Mouse (Mus musculus) heart, embryonic 14.5 days (tissue): ENCODE data around the gene Pdlim1. TPM values are rescaled to one million over a fixed set of nuclear protein-coding genes. Genes with fewer than 3 reads are reported as not detected.
"Not testable (repeated sequence)": the region's sequence is repeated elsewhere in the genome, so short reads cannot be mapped to it uniquely, and the experiment has no call there.

Source experiments
- ATAC-seq: fragments of 200-750 bp; cut with Nextera tagmentation; 2 replicates; pipeline ENCODE4 v1.8.0; 2017; ENCODE audit warnings: low read depth, moderate TSS enrichment; ENCODE audit not compliant: insufficient number of reproducible peaks, insufficient read depth, low FRiP score
- H3K27ac ChIP-seq, 2 experiments: fragments of 200-500 bp in 1 of 2; fragments of 300-500 bp in 1 of 2; sonication (generic) in 1 of 2; replicated peaks in 1 of 2; 2 replicates each; pipeline ENCODE4 v1.5.1; 2012 to 2014; ENCODE audit warnings: low read depth in 2 of 2, low read length in 2 of 2, control low read depth in 1 of 2, mild to moderate bottlenecking in 1 of 2, mixed read lengths in 1 of 2; ENCODE audit not compliant: control insufficient read depth in 1 of 2, insufficient read depth in 1 of 2
- H3K27me3 ChIP-seq: fragments of 300-500 bp; sonication (generic); 2 replicates; pipeline ENCODE4 v1.6.1; 2014; ENCODE audit warnings: mild to moderate bottlenecking, low read length, control low read depth; ENCODE audit not compliant: control insufficient read depth, insufficient read depth
- H3K36me3 ChIP-seq: fragments of 300-500 bp; sonication (generic); 2 replicates; pipeline ENCODE4 v1.6.1; 2014; ENCODE audit warnings: mild to moderate bottlenecking, control low read depth, low read length, mixed read lengths; ENCODE audit not compliant: control insufficient read depth, insufficient read depth
- H3K4me1 ChIP-seq, 2 experiments: fragments of 200-500 bp in 1 of 2; fragments of 300-500 bp in 1 of 2; sonication (generic) in 1 of 2; 2 replicates each; pipeline ENCODE4 v1.6.1; 2012 to 2014; ENCODE audit warnings: low read length in 2 of 2, control low read depth in 1 of 2, mixed read lengths in 1 of 2; ENCODE audit not compliant: control insufficient read depth in 2 of 2, insufficient read depth in 2 of 2
- H3K4me2 ChIP-seq: fragments of 300-500 bp; sonication (generic); 2 replicates; pipeline ENCODE4 v1.6.1; 2014; ENCODE audit warnings: mild to moderate bottlenecking, low read length
- H3K4me3 ChIP-seq, 2 experiments: fragments of 200-500 bp in 1 of 2; fragments of 300-500 bp in 1 of 2; sonication (generic) in 1 of 2; 2 replicates each; pipeline ENCODE4 v1.5.1; 2012 to 2014; ENCODE audit warnings: low read length in 2 of 2, mild to moderate bottlenecking in 2 of 2, control low read depth in 1 of 2, low read depth in 1 of 2, moderate library complexity in 1 of 2; ENCODE audit not compliant: control insufficient read depth in 1 of 2, insufficient read depth in 1 of 2
- H3K9ac ChIP-seq: fragments of 300-500 bp; sonication (generic); 2 replicates; pipeline ENCODE4 v1.6.1; 2014; ENCODE audit warnings: mild to moderate bottlenecking, low read length
- H3K9me3 ChIP-seq: fragments of 300-500 bp; sonication (generic); 2 replicates; pipeline ENCODE4 v1.6.1; 2016; ENCODE audit warnings: low read length, control low read depth; ENCODE audit not compliant: control insufficient read depth
- WGBS: fragments of 180-500 bp; shearing (Covaris S2); extraction: QIAGEN DNeasy Blood & Tissue Kit; methylation state at CpG from one replicate; pipeline ENCODE4 v1.1.7; 2014; 5-methylcytosine and 5-hydroxymethylcytosine counted together
- polyA plus RNA-seq: library from polyadenylated mRNA; unstranded; fragments of >200 nt; fragmentation: Nextera tagmentation; extraction: Ambion mirVana; gene quantifications from 2 replicates; pipeline ENCODE4 v1.2.1, GENCODE M21; 2014

The Pdlim1 gene
- polyA plus RNA-seq, 1 experiment from 2014 or later: 278 TPM

GRCm38 (mm10) chr19:40226516-40227151 is 45.0 kb downstream of the Pdlim1 start:
- Histone ChIP-seq H3K36me3 (peaks cover 84% of the 10 kb centered on the region), H3K4me3 (no peak overlapping the region), H3K27me3 (no peaks in the 10 kb centered on the region), H3K9me3 (no peaks in the 10 kb centered on the region), H3K9ac (no peak overlapping the region), H3K4me2 (no peak overlapping the region), H3K4me1 (no peaks in the 10 kb centered on the region), H3K27ac (no peak overlapping the region)
- WGBS: 83% methylated on average over 12 of the region's 12 CpGs
- no peak for ATAC-seq

GRCm38 (mm10) chr19:40225761-40226110 is 45.9 kb downstream of the Pdlim1 start:
- H3K4me2 ChIP-seq: no peak overlapping the region
- H3K27ac ChIP-seq: no peak overlapping the region
- no peak overlapping the region for H3K9ac ChIP-seq
- no peaks in the 10 kb centered on the region for H3K27me3 ChIP-seq
- H3K9me3 ChIP-seq: no peaks in the 10 kb centered on the region
- H3K4me3 ChIP-seq: no peak overlapping the region
- no peaks in the 10 kb centered on the region for H3K4me1 ChIP-seq
- no peak for ATAC-seq
- 64% methylated on average over 5 of the region's 5 CpGs for whole genome bisulfite sequencing
- peaks cover 88% of the 10 kb centered on the region for H3K36me3 ChIP-seq

- H3K4me2 ChIP-seq: no peak overlapping the region
- peaks cover 85% of the 10 kb centered on the region for H3K36me3 ChIP-seq
- no peak overlapping the region for H3K27ac ChIP-seq
- no peaks in the 10 kb centered on the region for H3K27me3 ChIP-seq
- no peak for ATAC-seq
- 73% methylated on average over 5 of the region's 5 CpGs for whole genome bisulfite sequencing
- no peaks in the 10 kb centered on the region for H3K4me1 ChIP-seq
- no peaks in the 10 kb centered on the region for H3K9me3 ChIP-seq
- no peak overlapping the region for H3K4me3 ChIP-seq
- H3K9ac ChIP-seq: no peak overlapping the region
Measured at GRCm38 (mm10) chr19:40225102-40225760, 46.4 kb downstream of the Pdlim1 start.

- ATAC-seq: not testable (repeated sequence)
- peaks cover 55% of the 10 kb centered on the region for H3K36me3 ChIP-seq
- 95% methylated on average over 9 of the region's 9 CpGs for WGBS
Measured at GRCm38 (mm10) chr19:40222307-40222706, 49.3 kb downstream of the Pdlim1 start.

GRCm38 (mm10) chr19:40220878-40221277 is 50.8 kb downstream of the Pdlim1 start:
- no peaks in the 10 kb centered on the region for H3K4me1 ChIP-seq
- peaks cover 45% of the 10 kb centered on the region for H3K36me3 ChIP-seq
- H3K4me2 ChIP-seq: no peak overlapping the region
- no peak for ATAC-seq
- no peaks in the 10 kb centered on the region for H3K27me3 ChIP-seq
- no peak overlapping the region for H3K27ac ChIP-seq
- H3K9me3 ChIP-seq: no peaks in the 10 kb centered on the region
- 77% methylated on average over 5 of the region's 5 CpGs for WGBS
- H3K4me3 ChIP-seq: no peak overlapping the region
- H3K9ac ChIP-seq: no peak overlapping the region

More at GRCm38 (mm10) chr19:40222307-40222706, 49.3 kb downstream of the Pdlim1 start:
- not testable (repeated sequence) for H3K4me2 ChIP-seq, H3K27ac ChIP-seq, H3K4me3 ChIP-seq, H3K9ac ChIP-seq, H3K4me1 ChIP-seq, H3K27me3 ChIP-seq, H3K9me3 ChIP-seq

GRCm38 (mm10) chr19:40202947-40203346 is 68.7 kb downstream of the Pdlim1 start:
- not testable (repeated sequence) for H3K4me3 ChIP-seq, ATAC-seq, H3K4me1 ChIP-seq, H3K27me3 ChIP-seq, H3K36me3 ChIP-seq, H3K9me3 ChIP-seq, H3K27ac ChIP-seq, H3K9ac ChIP-seq, H3K4me2 ChIP-seq
- WGBS: 71% methylated on average over 4 of the region's 4 CpGs

- Histone ChIP-seq H3K27me3 (no peaks in the 10 kb centered on the region), H3K27ac (no peak overlapping the region), H3K4me2 (no peak overlapping the region), H3K4me1 (no peaks in the 10 kb centered on the region), H3K4me3 (no peak overlapping the region), H3K36me3 (no peaks in the 10 kb centered on the region), H3K9me3 (no peaks in the 10 kb centered on the region), H3K9ac (no peak overlapping the region)
- WGBS: 88% methylated on average over 10 of the region's 10 CpGs
- no peak for ATAC-seq
Measured at GRCm38 (mm10) chr19:40190596-40190995, 81.0 kb downstream of the Pdlim1 start.

GRCm38 (mm10) chr19:40187160-40187559 is 84.5 kb downstream of the Pdlim1 start, which contains the start of gene Cyp2c70:
Gene Cyp2c70 (minus strand): TSS chr19:40187333.
- H3K4me3 ChIP-seq: no peak within 1 kb of the TSS
- no peaks in the 10 kb centered on the region for H3K4me1 ChIP-seq
- no peak for ATAC-seq
- no peak within 1 kb of the TSS for H3K4me2 ChIP-seq
- no peaks in the 10 kb centered on the region for H3K27me3 ChIP-seq
- no peaks in the 10 kb centered on the region for H3K9me3 ChIP-seq
- H3K9ac ChIP-seq: no peak within 1 kb of the TSS
- H3K36me3 ChIP-seq: no peaks in the 10 kb centered on the region
- 55% methylated on average over 5 of the region's 5 CpGs for WGBS
- H3K27ac ChIP-seq: no peak within 1 kb of the TSS
